Mouse (Mus musculus) spleen, adult 2 months (tissue): Measurements from ENCODE around the gene Tenm4.

ENCODE experiments used
- CTCF ChIP-seq: fragments of 200-500 bp; IDR thresholded peaks from 2 replicates; pipeline ENCODE4 v1.5.1; 2011; ENCODE audit warnings: mild to moderate bottlenecking, inconsistent platforms; ENCODE audit not compliant: insufficient read depth, insufficient read length, insufficient replicate concordance; ENCODE audit errors: extremely low read depth
- POLR2A ChIP-seq: fragments of 200-500 bp; IDR thresholded peaks from 2 replicates; pipeline ENCODE4 v1.6.1; 2011; ENCODE audit warnings: low read depth, low read length, inconsistent platforms

DNA sequence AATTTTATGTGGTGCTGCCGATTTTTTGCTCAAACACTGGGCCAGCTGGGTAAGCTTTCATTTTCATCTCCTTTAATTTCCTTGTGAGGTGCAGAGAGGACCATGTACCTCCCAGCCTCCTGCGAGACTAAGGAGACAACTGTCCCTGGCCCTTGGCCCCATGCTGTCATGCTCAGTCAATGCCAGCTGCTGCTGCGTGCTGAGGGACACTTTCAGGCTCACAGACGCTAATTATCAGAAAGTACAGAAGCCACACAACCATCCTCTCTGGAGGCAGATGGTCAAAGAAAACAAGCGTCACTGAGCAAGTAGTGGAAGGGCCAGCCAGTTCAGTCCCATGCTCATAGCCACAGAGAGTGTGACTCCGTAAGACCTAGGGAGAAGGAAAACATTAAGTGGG is 287.9 kb downstream of the Tenm4 start:
- no peak for TF ChIP-seq CTCF
- TF ChIP-seq POLR2A, result no peak
